Mouse (Mus musculus) ES-CJ7 (cell line): ENCODE measurements around the gene D930020B18Rik.
A peak's percentile ranks its signal among the peaks of the same experiment; 100 is the strongest.

ENCODE experiments used
- DNase-seq: peaks from one replicate; pipeline ENCODE4 v3.0.0; 2011; ENCODE audit warnings: low read depth, low spot score

The D930020B18Rik gene

DNA sequence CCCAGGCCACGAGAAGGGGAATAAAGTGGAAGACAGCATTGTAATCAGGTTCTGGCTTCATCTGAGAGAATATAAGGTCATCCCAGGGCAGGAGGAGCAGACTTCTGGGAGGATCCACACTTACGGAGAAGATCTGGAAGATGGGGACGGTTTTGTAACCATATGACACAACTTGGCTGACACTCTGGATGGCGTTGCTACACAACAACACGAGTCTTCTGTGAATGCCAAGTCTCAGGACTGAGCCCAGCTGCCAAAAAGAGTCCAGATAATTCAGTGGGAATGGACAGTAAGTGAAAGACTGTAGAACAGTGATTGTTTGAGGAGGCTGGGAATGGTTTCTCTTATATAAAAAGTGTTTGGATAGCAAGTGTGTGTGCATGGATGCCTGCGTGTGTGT, 62.2 kb downstream of the D930020B18Rik start:
- DNase-seq, result no peak

DNA sequence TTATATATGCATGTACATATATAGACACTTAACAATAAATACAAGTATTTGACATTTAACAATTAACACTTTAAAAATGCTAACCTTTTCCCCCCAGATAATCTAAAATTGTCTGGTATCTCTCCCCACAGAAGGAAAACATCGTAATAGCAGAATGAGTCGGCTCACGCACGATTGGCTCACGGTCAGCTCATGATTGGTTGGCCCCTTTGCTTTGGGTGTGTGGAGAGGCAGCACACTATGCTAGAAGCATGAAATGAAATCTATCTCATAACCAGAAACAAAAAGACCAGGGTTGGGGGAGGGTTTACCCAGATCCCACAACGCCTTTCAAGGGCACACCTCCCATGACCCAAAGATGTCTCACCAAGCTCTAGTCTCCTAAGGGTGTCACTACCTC, 63.5 kb downstream of the D930020B18Rik start:
- no peak for DNase-seq

DNA sequence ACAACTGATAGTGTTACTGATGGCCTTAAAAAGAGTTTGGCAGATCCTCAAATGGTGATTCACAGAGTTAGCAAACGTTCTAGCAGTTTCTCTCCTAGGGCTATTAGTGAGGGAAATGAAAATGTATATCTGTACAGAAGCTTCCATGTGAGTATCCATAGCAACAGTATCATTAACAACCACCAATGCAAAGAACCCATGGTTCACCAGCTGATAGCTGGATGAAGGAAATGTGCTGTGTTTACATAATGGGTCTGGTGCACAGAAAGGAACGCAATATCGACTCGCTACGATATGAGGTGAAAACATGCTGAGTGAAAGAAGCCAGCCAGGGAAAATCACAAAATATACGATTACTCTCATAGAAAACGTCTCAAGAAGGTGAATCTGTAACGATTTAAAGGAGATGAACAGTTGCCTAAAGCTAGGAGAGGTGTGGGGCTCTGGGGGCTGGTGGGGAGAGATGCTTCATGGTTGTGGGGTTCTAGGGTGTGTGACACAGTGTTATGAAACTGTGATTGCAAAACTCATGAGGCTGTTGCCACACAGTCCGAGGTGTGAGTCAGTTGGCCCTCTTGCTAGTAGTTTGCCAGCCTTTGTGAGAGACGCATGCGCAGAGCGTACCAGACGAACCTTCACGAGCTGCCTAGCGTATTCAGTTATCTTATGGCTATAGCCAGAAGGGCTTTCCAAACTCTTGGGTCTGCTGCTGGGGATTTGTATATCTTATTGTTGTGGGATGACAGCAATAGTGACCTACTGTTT, 64.2 kb downstream of the D930020B18Rik start:
- DNase-seq, result no peak

DNA sequence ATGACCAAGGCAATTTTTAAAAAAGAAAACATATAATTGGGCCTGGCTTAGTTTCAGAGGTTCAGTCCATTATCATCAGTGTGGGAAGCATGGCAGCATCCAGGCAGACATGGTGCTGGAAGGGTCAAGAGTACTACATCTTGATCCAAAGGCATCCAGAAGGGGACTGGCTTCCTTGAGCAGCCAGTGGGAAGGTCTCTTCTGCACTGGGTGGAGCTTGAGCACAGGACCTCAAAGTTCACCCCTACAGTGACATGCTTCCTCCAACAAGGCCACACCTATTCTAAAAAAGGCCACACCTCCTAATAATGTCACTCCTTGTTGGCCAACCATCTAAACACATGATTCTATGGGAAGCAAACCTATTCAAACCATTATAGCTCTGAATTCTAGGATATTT, 75.5 kb downstream of the D930020B18Rik start:
- DNase-seq, result no peak

DNA sequence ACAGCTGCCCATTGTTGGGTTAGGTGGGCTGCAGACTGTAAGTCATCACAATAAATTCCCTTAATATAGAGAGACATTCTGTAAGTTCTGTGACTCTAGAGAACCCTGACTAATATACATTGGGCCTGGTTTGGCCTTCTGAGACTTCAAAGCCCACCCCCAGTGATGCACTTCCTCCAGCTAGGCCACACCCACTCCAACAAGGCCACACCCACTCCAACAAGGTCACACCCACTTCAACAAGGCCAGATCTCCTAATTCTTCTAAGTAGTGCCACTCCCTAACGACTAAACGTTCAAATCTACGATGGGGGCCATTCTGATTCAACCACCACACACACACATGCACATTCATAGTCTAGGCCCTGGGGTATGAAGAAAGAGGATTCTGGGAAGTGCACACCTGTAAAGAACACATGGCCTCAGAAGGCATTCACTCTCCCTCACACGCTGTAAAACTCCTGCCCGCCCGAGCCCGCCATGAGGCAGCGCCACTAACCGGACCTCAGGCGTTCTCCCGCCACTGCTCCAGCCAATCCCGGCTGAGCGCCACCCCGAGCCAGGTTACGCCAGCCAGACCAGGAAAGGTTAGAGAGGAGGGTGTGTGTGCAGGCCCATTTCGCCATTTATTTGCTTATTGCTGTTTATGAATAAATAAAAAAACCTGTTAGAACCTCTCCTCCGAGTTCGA, 77.7 kb downstream of the D930020B18Rik start:
- DNase-seq, result peak; percentile 75

DNA sequence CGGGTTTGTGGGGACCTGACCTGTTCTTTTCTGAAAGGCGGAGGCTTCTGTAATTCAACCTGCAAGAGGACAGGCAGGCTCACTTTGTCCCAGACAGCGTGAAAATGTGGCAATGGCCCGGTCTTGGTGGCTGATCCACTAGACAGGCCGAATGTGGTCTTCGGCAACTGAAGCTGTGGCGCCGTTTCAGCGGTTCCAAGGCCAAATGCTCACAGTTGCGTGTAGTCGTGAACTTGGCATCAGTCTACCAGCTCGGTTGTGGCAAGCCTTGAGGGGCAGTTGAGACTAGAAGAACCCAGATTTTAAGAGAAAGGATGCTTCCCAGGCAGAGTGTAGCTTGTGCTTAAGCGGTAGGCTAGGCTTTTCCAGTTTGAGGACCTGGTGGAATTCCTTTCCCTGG, 79.3 kb downstream of the D930020B18Rik start:
- no peak for DNase-seq

DNA sequence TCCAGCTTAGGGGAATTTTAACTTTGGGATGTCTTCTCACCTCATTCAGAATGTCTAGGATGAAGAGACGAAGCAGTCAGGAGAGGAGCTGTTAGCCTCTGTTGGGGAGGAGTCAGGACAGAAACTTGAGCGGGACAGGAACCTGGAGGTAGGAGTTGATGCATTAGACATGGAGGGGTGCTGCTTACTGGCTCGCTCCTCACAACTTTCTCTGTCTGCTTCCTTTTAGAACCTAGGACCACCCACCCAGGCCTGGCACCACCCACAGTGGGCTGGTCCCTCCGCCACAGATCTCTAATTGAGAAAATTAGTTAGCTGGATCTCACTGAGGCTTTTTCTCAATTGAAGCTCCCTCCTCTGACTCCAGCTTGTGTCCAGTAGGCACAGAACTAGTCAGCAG, 85.1 kb downstream of the D930020B18Rik start:
- peak; percentile 36 for DNase-seq

DNA sequence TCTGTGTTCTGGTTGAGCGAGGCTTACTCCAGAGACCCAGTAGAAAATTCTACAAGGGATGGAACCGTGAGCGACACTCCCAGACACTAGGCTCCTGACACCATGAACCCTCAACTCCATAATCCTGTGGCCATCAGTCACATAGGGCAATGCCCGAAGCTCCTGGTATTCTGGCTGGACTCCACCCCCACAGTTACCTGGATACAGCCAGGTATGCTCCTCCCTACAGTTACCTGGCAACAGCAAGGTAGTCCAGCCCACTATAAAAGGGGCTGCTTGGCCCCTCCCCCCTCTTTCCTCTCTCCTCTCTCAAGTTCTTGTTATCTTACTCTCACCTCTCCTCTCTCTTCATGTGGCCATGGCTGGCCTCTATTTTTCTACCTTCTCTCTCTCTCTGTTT, 85.8 kb downstream of the D930020B18Rik start:
- no peak for DNase-seq

DNA sequence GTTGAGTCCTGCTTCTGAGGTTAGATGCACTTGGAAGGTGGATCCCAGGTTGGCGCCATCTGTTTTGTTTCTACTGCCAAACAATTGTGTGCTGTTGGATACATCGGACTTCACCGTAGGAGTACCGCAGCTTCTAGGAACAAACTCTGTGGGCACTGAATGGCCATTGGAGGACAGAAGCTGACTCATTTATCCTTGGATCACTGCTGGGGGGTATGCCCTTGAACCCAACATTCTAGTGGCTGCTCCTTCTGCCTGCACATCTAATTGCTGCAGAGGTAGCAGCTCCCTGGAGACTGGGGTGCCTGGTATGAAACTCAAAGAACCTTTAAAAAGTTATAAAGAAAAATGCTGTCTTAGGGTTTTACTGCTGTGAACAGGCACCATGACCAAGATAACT, 86.8 kb downstream of the D930020B18Rik start:
- DNase-seq, result no peak

DNA sequence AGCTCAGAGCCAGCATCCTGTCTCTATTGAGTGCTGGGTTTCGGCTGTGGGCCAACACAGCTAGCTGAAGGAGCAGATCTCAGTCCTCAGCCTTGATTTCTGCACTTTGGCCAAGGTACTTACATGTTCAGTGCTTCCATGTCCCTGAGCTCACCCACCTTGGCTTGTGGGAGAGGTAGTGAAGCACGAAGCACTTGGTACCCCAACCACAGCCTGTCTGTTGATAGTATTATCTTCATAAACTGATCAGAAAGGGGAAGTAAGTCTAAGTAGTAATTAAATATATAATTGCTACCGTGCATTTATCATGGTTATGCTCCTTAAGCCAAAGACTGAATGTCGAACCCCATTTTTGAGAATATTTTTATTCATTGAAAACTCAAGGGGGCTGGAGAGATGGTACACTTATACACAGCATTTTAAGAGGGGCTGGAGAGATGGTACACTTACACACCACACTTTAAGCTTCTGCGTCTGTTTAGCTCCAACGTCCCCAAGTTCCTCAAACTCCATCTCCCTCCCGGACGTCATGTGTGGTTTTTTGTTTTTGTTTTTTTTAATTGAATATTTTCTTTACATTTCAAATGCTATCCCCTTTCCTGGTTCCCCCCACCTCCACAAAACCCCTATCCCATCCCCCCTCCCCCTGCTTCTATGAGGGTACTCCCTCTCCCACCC, 89.8 kb downstream of the D930020B18Rik start:
- no peak for DNase-seq

DNA sequence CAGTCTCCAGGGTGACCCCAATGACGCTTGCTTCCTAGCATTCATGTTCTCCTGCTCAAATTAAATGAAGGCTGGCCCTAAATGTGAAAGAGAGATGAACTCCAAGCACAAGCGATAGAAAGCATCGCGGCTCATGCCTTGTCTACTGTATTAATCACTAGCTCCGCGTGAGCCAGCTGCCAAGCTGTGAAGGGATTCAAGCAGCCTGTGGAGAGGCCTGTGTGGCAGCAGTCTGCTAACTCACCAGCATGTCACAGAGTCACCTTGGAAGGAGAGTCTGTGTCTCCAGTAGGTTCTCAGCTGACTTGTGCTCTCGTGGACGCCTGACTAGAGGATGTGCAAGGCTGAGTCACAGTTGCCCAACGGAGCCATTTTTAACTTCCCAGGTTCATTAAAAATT, 91.2 kb downstream of the D930020B18Rik start:
- DNase-seq, result no peak

DNA sequence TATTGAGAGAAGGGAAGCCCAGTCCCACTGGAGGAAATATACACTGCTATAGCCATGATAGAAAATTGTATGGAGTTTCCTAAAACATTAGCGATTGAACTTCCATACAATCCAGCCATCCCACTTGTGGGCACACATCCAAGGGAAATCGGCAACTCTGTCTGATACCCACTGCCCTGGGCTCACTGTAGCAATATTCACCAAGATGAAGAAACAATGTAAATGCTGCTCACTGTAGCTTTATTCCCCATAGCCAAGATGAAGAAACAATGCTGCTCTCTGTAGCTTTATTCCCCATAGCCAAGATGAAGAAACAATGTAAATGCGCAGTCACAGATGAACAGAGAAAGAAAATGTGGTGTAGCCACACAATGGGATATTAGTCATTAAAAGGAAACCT, 95.9 kb downstream of the D930020B18Rik start:
- DNase-seq, result no peak

DNA sequence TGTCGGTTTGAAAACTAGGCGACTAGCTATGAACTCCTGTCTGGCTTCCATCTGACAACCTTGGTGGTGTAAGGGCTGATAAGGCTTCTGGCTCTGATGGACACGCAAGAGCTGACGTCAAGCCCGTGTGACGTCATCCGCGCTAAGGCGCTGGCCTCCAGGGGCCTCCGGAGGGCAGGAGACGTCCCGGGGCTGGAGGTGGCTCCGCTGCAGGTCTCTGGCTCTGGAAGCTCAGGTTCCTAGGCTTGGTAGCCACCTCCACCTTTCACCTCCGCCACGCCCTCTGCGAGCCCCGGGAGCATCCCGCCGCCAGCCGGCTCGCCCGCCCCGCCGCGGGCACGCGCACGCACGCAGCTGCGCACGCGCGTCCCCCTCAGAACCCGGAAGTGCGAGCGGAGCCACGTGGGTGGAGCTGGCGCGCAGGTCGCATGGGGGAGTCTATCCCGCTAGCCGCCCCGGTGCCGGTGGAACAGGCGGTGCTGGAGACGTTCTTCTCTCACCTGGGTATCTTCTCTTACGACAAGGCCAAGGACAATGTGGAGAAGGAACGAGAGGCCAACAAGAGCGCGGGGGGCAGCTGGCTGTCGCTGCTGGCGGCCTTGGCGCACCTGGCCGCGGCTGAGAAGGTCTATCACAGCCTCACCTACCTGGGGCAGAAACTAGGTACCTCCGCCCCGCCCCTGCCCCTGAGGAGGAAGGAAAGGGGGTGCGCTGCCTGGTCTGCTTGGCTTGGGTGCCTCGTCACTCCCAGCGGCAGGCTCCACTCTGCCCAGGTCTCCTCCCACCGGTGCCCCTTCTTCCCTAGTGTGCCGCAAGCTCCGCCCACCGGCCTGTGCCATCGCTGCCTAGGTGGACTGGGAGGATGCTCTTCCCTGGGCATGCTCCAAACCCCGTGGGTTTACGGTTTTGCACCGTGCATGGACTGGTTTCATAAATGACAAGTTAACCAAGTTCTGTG, 98.4 kb downstream of the D930020B18Rik start, which contains the start of gene BC048403:
BC048403 (plus strand) TSS at position 390 of the 958 bp plus-strand sequence.
- DNase-seq, result peak; percentile 86

DNA sequence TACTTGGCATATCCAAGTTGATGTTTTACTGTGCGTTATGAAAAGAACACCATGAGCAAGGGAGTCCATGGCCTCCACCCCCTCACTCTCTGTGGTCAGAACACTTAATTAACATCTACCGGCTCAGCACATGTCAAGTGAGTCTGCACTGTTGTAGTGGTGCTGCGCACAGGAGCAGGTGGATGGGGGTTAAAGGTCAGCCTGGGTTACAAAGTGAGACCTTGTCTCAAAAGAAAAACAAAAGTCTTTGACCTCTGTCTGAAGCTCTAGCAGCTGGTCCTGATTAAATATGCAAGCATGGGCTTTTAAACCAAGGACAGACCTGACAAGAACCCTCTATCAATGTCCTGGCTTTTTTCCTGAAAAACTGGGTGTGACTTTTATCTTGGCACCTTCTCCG, 100.9 kb downstream of the D930020B18Rik start:
- peak; percentile 73 for DNase-seq
